Mouse (Mus musculus): ENCODE measurements around the gene Blm.
"Not testable (repeated sequence)": the region's sequence is repeated elsewhere in the genome, so short reads cannot be mapped to it uniquely, and the experiment has no call there.

Gene Blm

DNA sequence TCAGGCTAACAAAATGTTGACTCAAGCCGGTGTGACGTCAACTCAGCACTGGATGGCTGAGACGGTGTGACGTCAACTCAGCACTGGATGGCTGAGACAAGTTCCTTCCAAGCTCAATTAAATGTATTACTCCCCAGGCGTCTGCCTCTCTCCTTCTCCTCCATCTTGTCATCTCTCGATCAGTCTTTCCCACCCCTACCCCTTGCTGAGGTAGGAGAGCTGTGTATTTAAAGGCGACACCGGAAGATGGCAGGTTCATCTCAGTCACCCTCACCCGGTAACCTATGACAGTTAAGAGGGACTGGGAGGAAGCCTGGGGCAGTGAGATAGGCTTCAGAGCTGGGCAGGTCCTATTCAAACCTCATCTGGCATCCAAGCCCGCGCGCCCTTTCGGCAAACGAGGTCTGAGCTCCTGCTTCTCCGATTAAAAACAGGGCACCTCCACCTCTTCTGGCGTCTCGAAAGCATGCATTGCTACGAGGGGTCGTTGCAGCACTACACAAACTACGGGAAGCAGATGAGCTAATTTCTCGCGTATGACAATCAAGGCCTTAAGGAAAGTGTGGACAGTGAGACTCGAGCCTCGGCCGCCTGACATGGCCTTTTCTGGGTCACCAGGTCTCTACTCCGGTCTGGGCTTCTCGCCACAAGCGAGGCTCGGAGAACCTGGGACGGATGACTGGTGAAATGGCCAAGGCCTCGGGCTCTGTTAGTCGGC, 469 bp downstream of the Blm start:
- peak; percentile 44 to 54 for DNase-seq (ENCODE audit: low spot score in 2 of 2)

DNA sequence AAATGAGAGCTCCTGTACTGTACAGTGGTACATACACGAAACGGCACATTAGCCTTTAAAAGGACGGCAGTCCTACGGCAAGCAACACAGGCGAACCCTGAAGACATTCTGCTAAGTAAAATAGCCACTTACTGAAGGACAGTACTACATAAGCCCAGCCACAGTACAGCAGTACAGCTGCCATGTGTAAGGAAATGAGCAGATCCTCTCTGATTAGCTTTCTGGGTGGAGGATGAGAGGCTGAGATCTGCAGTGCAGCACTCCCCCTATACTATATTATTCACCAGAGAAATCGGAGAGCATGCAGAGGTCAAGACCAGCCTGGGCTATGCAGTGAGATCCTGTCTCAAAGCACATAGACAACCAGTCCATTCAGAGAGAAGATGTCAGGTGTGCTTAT, 3.8 kb downstream of the Blm start:
- no peak for DNase-seq (ENCODE audit: low spot score in 2 of 2)

DNA sequence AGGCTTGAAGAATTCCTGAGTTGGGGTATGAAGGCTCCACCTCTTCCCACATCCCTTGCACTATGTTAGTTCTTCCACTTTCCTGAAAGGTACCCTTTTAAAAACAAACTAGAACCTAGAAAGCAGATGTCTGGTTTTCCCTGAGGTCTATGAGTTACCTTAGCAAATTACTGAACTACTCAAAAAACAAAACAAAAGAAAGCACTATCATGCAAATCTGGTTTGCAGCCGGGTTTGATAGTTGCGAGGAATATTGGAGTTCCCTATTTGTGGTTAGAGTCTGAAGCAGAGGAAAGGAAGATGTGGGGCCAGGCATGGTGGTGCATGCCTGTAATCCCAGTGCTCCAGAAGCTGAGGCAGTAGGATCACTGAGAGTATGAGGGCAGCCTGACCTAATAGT, 4.3 kb downstream of the Blm start:
- no peak for DNase-seq (ENCODE audit: low spot score in 2 of 2)

DNA sequence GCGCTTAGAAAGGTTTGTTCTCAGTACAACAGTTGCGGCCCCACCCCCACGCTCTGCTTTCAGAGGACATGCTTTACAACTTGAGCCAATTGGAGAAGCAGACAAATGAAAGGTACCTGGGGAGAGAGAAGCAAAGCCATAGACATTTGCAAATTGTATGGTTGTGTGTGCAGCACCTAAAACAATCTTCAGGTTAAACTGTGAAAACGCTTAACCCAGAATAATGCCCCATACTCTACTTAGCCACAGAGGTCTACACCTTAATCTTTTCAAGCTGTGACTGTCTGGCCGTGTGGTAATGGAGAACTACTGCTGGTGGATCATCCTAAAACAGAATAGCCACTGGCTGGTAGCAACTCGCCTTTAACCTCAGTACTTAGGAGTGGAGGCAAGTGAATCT, 8.2 kb downstream of the Blm start:
- no peak for DNase-seq (ENCODE audit: low spot score in 2 of 2)

DNA sequence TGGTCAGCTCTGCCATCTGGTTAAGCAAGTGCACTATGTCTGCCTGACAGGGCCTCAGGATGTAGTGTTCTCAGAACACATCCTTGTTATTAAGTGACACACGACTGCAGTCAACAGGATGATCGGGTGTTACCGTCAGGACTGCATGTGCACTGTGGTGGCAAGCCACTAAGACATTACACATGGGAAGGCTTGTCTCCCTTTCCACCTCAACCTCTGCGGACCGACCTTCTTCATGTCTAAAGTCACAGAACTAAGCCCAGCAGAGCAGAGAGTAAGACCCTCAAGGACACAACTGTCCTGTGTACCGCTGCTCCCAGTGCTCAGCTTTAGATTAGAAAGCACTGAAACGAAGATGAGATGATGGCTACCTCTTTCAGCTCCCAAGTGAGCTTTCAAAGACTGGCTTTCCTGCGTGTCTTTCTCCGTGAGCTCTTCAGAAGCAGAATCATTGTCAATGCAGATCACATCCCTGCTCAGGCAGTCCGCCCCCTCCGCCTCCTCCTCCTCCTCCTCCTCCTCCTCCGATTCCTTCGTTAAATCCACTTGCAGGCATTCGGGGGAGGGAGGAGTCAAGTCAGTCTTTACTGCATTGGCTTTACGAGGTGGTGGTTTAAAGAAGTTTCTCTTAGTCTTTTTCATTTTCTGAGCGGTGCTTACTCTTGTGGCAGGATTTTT, 22.4 kb downstream of the Blm start:
- no peak for DNase-seq (ENCODE audit: low spot score in 2 of 2)

DNA sequence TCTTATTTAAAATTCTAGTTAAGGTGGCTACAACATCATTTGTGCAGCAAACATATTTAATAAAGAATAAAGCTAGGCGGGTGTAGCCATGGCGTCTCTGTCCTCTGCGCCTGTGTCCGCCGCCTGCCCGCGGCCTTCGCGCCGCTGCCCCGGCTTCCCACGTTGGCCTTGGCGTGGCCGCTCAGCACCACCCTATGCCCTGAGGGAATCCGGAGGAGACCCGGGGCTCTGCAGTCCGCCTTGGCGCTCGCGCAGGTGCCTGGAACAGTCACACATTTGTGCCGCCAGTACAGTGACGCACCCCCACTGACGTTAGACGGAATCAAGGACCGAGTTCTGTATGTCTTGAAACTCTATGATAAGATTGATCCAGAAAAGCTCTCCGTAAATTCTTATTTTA, 27.2 kb downstream of the Blm start:
- DNase-seq (ENCODE audit: low spot score in 2 of 2): not testable (repeated sequence)

DNA sequence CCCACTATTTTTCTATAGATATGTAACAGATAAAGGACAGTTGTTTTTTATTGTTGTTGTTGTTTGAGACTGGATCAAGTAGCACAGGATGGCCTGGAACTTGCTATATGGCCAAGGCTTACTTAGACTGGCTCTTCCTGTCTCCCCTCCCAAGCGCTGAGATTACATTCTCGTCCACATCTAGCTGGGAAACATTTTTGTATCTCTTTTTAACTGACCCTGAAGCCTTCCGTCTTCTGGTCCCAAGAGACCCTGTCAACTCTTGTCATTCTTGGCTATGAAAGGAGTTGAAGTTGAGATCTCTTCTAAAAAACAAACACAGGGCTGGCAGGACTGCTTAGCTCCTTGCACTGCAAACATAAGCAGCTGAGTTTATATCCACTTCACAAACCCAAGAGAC, 28.9 kb downstream of the Blm start:
- DNase-seq (ENCODE audit: low spot score in 2 of 2): no peak

DNA sequence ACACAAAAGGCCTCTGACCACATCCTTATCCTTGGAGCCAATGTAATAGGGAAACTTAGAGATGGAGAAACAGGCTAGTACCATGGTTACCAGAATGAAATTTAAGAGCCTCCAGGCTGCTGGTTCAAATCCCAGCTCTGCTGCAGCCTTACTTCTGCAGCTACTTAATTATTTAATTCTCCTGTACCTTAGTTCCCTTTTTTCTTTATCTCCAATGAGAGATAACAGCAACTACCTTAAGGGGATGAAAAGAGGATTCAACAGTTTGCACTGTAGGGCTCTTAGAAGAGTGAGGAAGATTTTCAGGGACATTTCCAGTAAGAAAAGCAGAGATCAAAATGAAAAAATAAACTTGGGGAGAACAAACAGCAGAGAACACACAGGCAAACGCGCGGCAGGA, 30.0 kb downstream of the Blm start:
- no peak for DNase-seq (ENCODE audit: low spot score in 2 of 2)

DNA sequence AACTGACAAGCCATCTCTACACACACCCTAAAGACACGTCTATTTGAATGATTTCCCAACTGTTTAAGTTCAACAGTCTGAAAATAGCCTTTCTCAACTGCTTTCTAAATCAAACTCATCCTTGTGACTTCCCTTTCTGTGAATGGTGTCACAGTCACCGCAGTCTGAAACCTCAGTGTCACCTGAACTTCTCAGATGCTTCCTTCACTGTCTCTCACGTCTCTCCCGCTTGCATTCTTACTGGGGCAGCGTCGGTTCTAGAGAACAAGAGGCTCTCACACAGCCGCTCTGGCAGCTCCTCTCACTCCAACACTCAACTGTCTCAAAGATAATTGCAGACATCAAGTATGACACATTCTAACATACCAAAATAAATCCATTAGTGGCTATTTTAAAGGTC, 33.9 kb downstream of the Blm start:
- DNase-seq (ENCODE audit: low spot score in 2 of 2): no peak

DNA sequence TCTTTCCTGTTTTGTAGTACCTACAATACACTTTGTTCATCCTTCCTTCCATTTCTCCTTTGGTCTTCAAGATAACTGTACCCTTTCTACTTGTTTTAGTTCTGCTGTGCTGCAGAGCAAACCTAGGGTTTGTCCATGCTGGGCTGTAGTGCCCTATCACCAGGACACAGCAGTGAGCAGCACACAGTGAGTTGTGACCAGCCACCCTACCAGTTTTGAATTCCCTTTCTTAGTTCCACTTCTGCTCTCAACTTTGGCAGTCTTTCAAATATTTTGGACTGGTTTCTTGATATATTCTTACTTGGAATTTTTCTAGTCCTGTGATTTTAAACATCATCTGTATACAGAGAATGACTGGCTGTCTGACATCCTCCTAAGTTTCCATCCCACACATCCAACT, 34.8 kb downstream of the Blm start:
- DNase-seq (ENCODE audit: low spot score in 2 of 2): no peak

DNA sequence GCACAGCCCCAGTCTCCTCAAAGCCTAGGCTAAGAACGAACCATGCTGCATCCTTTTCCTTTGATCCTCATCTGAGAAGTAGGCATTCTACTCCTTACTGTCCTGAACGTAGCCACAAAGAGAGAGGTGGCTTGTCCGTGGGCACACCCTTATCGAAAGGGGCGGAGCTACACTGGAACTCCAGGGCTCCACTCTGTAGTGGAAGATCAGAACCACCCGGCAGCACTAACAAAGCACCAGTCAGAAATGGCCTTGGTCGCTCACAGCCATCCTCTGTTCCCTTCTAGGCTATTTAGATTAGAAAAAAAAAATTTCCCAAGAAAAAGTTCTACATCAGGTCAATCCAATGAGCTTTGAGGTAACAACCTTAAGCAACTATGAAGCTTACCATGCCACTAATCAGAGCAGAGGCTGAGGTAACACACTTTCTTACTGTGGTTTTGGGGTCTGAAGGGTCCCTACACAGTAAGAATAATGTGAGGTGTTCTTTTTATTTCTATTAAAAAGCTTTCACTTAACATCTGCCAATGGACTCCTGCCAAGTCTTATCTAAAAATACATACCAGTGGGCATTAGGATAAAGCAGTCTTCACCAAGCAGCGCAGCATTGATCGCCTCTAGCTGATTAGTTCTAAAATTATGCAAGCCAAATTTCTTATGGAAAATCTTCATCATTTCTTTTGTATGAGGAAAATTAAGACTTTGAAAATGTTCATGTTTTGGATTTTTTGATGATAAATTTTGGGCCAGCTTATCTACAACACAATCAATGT, 35.5 kb downstream of the Blm start:
- peak; percentile 9 to 11 for DNase-seq (ENCODE audit: low spot score in 2 of 2)

DNA sequence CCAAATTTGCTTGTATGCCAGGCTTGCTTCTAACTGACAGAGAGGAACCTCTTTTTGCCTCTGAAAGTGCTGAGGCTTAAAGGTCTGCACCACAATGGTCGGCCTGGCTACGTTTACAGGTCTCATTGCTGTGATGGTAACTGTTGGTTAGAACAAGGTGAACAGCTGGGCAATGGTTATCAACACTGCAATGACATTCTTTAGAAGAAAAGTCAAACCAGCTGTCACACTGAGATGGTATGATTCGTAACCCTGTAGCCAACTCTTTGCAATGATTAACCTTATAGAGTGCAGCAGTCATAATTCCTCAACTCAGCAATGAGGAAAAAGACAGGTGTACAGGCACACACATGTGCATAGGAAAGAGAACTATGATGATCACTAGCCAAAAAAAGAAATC, 38.3 kb downstream of the Blm start:
- DNase-seq (ENCODE audit: low spot score in 2 of 2): no peak

DNA sequence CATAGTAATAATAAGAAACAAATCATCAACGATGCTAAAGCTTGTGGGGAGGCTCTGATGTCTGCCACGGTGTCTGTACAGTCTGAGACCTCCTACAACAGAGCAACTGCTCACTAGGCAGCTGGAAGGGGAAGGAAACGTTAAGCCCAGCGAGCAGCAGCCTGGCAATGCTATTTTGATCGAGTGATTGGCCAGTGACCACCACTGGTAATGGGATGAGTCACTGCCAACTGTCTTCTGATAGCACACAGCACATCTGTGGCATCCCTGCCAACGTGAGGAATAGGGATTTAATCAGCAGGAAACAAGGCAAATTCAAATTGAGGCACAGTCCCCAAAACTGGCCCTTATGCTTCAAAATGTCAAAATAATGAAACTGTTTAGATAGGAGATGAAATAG, 39.7 kb downstream of the Blm start:
- DNase-seq (ENCODE audit: low spot score in 2 of 2): no peak

DNA sequence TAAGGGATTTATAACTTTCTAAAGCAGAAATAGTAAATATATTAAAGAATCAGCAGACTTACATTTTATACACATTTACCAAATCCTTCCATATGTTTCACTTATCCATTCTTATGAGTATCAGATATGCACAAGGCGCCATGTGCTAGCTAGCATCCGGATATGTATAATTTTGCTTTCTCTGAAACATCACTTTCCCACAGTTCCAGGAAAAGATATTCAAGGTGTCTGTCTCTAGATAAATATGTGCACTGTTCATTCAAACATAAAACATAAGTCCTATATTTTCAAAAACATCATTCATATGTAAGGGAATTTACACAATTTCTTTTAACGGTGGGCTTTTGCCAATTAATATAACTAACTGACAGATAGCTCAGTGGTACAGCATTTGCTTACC, 42.9 kb downstream of the Blm start:
- no peak for DNase-seq (ENCODE audit: low spot score in 2 of 2)

DNA sequence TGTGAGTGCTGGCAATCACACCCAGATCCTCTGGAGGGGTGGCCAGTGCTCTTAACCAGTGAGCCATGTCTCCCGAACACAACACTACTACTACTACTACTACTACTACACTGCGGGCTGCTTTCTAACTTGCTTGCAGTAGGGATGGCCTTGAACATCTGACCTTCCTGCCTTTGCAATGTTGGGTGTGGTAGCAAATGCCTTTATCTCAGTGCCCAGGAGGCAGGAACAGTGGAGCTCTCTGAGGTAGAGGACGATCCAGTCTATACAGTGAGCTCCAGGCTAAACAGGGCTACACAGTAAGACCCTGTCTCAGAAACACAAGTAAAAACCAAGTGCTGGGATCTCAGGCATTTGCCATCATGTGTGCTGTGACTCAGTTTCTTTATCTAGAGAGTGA, 43.8 kb downstream of the Blm start:
- DNase-seq (ENCODE audit: low spot score in 2 of 2): peak; percentile 7 to 8

DNA sequence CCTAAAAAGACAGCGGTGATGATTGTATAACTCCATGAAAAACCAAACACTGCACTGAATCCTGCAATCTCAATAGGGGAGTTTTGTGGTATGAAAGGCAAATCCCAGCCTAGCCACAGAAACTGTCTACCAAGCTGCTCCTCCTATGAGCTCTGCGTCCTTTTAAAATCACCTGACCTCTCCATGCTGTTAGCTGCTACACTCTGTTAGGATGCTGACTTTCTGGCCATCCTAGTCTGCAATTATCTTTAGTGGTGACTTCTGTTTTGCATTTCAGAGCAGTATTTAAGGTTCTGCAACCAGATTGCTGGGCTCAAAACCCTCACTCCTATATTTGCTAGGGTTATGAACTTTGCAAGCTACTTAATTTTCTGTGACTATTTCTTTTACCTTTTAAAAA, 44.6 kb downstream of the Blm start:
- no peak for DNase-seq (ENCODE audit: low spot score in 2 of 2)

DNA sequence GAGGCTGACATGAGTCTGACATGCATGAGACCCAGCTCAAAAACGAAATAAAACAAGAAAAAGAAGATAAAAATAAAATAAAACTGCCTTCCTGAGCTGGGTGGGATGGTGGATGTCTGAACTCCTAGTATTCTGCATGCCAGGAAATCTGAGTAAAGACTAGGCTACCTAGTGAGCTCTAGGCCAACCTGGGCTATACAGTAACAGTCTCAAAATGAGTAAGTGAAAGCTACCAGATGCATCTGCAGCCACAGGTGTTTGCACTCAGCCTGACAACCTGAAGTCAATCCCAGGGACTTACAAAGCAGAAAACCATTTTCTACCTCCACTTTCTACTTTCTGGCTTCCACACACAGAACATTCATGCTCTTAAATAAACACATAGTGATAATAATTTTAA, 45.5 kb downstream of the Blm start:
- no peak for DNase-seq (ENCODE audit: low spot score in 2 of 2)

DNA sequence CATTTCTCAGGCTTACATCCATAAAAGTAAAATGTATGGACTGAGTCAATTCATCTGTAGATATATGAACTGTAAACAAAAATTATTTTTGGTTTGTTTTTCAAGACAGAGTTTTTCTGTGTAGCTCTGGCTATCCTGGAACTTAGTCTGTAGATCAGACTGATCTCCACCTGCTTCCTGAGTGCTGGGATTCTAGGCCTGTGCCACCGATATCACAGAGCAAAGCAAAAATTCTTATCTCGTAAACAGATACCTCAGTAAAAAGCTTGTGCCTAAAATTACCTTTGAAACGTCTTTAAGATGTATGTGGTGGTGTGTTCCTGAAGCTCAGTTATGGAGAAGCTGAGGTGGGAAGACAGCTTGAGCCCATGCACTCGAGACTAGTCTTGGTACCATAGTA, 47.7 kb downstream of the Blm start:
- DNase-seq (ENCODE audit: low spot score in 2 of 2): no peak

DNA sequence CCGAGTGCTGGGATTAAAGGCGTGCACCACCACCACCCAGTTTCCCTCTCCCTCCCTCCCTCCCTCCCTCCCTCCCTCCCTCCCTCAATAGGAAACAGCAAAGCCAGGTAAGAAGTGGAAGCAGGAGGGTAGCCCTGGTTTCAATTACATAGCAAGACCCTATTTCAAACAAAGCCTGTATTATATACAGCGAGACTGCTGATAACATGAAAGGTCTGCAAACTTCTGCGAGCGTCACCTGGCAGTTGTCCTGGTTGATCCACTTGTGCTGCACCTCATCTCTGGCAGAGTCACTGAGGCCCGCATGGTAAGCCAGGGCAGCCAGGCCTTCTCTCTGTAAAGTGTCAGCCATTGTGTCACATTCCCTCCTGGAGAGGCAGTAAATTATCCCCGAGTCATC, 54.8 kb downstream of the Blm start:
- no peak for DNase-seq (ENCODE audit: low spot score in 2 of 2)

DNA sequence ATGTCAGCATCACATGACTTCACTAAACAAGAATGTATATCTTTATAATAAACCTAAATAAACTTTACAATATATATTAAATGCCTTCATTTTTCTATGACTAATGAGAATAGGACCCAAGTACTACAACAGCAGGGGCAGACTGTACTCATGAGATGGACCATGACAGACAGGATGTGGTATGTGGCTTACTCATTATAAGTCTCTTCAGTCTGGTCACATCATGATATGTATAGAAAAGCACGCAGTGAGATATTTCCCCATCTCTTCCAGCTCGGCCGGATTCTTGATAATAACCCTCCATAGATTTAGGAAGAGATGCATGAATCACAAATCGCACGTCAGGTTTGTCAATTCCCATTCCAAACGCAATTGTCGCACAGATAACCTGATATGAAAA, 61.1 kb downstream of the Blm start:
- no peak for DNase-seq (ENCODE audit: low spot score in 2 of 2)

DNA sequence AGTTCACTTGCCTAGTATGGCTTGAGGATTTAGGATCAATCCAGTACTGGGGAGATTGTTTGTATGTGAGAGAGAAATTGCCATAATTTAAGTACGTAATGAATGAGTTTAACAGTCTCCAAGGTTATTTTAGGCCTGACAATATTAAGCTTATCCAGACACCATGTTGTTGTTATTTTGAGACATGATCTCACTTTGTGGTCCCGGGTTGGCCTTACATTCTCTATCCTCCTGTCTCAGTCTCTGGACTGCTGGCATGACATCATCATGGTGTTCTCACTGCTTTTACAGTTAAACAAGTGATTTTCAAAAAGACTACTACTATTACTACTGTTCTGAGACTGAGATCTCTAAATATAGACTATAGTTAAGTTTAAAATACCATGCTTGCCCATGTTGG, 66.1 kb downstream of the Blm start:
- DNase-seq (ENCODE audit: low spot score in 2 of 2): no peak

DNA sequence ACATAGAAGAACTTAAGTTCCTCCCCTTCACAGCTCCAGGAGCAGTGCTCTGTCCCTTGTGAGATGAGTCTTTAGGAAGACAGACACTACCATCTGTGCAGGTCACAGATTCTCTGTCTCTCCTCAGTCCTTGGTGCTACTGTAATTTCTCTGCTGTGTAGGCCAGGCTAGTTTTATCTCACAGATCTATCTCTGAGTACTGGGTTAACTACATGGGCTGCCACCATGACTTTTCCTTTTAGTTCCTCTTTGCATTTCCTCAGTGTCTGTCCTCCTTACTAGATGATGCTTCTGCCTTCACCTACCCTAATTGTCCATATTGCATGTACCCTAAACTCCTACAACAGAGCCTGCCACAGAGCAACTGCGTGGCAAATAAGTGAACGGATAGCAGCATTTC, 67.6 kb downstream of the Blm start:
- no peak for DNase-seq (ENCODE audit: low spot score in 2 of 2)

DNA sequence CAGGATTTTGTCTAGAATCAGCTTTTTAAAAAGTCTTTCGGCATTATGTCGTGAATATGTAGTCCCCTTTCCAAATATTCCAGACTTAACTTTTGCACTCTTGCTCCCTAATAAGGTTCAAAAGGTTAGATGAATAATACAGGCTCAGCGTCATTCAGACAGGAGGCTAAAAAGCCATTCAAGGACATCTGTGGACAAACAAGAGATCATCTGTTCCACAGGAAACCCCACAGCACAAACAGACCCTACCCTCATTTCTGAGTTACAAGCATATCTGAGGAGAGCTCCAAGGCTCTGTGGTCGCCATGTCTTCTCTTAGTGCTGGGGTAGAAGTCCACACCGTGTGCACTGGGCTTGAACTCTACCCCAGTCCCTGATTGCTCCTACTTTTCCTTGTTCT, 70.1 kb downstream of the Blm start:
- no peak for DNase-seq (ENCODE audit: low spot score in 2 of 2)
